Mouse (Mus musculus): Measurements from ENCODE around the gene Nkpd1.
"Not testable (repeated sequence)": the region's sequence is repeated elsewhere in the genome, so short reads cannot be mapped to it uniquely, and the experiment has no call there.

Gene Nkpd1

DNA sequence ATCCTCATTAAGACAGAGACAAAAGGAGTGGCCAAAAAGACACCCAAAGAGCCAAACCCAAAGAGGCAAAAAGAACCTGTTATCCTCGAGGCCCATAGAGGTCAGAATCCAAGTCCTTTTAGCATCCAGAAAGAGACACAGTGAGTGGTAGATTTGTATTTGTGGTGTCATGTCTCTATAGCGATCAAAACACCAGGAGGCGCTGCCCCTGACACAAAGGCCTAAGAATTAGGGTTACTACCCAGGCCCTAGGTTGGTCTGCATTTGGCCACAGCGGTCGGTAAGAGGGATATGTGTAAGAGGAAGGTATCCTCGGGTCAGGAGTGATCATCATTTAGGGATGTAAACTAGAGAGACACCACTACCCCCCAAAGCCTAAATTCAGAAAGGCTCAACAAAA, 11.3 kb upstream of the Nkpd1 start:
- peak; percentile 68 for DNase-seq (ENCODE audit: extremely low read depth, low read depth)

- DNase-seq (ENCODE audit: extremely low read depth, low read depth) = no peak
Measured at GRCm38 (mm10) chr7:19506969-19507611, 10.5 kb upstream of the Nkpd1 start.

- no peak for DNase-seq (ENCODE audit: extremely low read depth, low read depth)
Measured at GRCm38 (mm10) chr7:19507612-19507981, 10.0 kb upstream of the Nkpd1 start.

- peak; percentile 95 for DNase-seq (ENCODE audit: extremely low read depth, low read depth)
Measured at GRCm38 (mm10) chr7:19508150-19508923, 9.3 kb upstream of the Nkpd1 start, which contains the start of the genes Bloc1s3 and Trappc6a. Gene Bloc1s3, minus strand, starts transcription at chr7:19508367. Gene Trappc6a, plus strand, starts transcription at chr7:19508395.

DNA sequence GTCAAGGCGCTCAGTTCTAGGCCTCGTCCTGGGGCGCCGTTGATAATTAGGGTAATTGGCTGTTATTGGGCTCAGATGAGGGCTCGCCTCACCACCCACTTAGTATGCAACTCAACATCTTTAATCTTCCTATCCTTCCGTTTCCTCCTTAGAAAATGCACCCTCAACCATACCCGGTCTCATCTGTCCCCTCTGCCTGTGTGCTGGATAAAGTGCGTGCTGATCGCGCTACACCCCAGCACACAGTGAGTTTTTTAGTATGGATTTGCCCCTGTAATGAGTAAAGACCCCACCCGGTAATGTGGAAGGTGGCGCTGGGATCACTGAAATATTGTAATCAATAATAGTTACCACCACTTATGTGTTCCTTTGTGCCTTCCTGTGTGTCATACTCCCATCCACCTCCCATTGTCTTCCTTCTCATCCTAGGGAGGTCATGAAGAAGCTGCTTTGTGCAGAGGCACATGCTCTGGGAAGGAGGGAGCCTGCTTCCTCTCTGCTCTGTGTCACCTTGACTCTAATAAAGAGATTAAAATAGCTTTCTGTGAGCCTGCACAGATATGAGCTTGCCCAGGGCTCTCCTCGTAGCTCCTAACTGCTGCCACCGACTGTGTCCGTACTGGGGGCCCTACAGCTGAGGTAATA, 8.6 kb upstream of the Nkpd1 start:
- no peak for DNase-seq (ENCODE audit: extremely low read depth, low read depth)

DNA sequence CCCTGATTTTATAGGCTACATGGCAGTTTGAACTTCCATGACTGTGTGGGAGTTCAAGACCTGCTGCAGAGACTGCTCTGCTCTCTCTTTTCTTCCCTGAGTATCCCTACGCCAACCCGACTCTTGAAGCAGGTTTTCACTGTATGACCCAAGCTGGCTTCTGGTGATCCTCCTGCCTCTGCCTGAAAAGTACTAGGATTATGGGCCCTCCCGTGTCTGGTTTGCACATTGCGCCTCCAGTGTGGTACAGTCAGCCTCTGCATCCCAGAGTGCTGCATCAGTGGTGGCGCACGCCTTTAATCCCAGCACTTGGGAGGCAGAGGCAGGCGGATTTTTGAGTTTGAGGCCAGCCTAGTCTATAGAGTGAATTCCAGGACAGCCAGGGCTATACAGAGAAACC, 7.9 kb upstream of the Nkpd1 start:
- no peak for DNase-seq (ENCODE audit: extremely low read depth, low read depth)

DNA sequence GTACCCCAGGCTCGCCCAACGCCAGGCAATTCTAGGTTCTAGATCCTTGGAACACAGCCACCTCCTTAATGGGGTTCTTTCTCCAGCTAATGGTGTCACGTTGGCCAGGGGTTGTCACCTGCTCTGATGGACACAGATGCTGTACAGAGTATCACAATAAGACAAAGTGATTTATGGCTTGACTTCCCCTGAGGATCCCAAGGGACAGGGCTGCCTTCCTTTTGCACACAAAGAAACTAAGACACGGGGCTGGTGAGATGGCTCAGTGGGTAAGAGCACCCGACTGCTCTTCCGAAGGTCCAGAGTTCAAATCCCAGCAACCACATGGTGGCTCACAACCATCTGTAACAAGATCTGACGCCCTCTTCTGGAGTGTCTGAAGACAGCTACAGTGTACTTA, 5.7 kb upstream of the Nkpd1 start:
- not testable (repeated sequence) for DNase-seq (ENCODE audit: extremely low read depth, low read depth)

DNA sequence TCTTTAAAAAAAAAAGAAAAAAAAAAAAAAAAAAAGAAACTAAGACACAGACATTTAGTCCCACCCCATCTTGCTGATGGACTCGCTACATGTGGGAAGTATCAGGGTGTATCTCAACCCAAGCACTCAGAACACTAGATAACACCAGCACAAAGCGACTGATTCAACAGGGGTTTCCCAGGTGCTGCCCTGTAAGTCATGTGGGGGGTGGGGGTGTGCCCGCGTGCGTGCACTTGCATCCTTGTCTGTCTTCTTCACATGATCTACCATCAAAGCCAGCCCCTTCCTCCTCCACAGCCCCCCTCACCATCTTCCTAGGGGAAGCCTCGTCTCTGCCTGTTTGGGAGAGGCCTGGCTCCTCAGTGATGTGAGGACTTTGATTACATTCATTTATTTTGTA, 5.3 kb upstream of the Nkpd1 start:
- DNase-seq (ENCODE audit: extremely low read depth, low read depth) = no peak

- DNase-seq (ENCODE audit: extremely low read depth, low read depth) = no peak
Measured at GRCm38 (mm10) chr7:19520032-19520431, 2.4 kb downstream of the Nkpd1 start.

- DNase-seq (ENCODE audit: extremely low read depth, low read depth) = no peak
Measured at GRCm38 (mm10) chr7:19523017-19523756, 5.5 kb downstream of the Nkpd1 start.

- no peak for DNase-seq (ENCODE audit: extremely low read depth, low read depth)
Measured at GRCm38 (mm10) chr7:19523757-19524419, 6.2 kb downstream of the Nkpd1 start.

DNA sequence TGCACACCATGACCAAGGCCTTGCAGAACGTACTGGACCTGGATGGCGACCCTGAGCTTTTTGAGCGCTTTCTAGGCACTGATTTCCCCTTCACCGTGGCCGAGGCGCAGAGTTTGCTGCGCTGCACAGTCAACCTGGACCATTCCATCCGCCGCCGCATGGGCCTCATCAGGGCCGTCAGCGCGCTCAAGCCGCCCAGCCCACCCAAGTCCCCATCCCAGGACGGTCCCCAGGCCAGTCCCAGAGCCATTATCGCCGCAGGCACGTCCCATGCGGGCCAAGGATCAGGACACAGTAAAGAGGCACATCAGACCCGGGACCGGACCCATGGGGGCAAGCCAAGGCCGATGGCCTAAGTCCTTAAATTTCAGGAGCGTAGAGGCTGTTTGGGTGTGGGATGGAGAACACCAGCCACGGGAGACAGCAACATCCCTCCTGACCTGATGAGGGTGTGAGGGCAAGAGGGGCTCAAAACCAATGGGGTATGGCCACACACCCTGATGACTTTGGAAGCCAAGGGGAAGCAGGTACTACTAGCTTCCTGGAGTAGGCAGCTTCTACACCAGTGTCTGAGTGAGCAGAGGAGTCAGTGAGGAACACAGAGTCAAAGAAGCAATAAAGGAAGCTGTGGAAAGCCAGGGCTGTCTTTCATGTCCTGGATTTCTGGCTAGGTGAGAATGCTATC, 6.9 kb downstream of the Nkpd1 start:
- no peak for DNase-seq (ENCODE audit: extremely low read depth, low read depth)

GRCm38 (mm10) chr7:19525105-19525481, 7.5 kb downstream of the Nkpd1 start:
- DNase-seq (ENCODE audit: extremely low read depth, low read depth) = no peak

- no peak for DNase-seq (ENCODE audit: extremely low read depth, low read depth)
Measured at GRCm38 (mm10) chr7:19531077-19531476, 13.4 kb downstream of the Nkpd1 start.

GRCm38 (mm10) chr7:19532240-19532639, 14.6 kb downstream of the Nkpd1 start:
- no peak for DNase-seq (ENCODE audit: extremely low read depth, low read depth)

- no peak for DNase-seq (ENCODE audit: extremely low read depth, low read depth)
Measured at GRCm38 (mm10) chr7:19534676-19535075, 17.0 kb downstream of the Nkpd1 start.

GRCm38 (mm10) chr7:19540771-19541566, 23.3 kb downstream of the Nkpd1 start:
- DNase-seq (ENCODE audit: extremely low read depth, low read depth) = no peak

DNA sequence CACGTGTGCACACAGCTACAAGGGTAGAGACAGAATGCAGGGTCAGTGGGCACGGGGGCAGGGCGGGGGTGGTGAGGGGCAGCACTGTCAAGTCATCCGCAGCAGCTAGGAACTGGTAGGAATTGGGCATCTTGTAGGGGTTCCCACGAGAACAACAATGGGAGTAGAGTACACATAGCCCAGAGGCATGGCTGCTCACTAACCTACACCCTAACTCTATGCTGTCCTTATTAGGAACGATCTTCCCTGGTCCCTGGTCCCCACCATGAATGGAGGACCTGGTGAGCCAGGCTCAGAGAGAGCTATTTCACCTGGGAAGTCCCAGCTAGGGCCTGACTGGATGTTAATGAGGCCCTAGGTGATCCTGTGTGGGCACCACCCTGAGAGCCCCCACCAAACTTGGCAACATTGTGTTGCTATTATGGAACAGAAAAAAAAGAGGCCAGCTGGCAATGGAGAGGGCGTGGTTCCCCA, 24.1 kb downstream of the Nkpd1 start:
- DNase-seq (ENCODE audit: extremely low read depth, low read depth) = no peak

- DNase-seq (ENCODE audit: extremely low read depth, low read depth) = no peak
Measured at GRCm38 (mm10) chr7:19542155-19542691, 24.6 kb downstream of the Nkpd1 start.
